Mouse (Mus musculus) left cerebral cortex, postnatal 25 days (tissue): Measurements from ENCODE around the gene Arhgef16. TPM values are rescaled to one million over a fixed set of nuclear protein-coding genes. Genes with fewer than 3 reads are reported as not detected.

ENCODE experiments used
- DNase-seq, 2 experiments: peaks; one replicate each; pipeline ENCODE4 v3.0.0; 2022; ENCODE audit warnings: low spot score in 2 of 2, mixed read lengths in 1 of 2
- intact Hi-C: fragments of 180-260 bp; cut with DNase I; formaldehyde crosslinking; loops from one replicate; pipeline ENCODE4 v1.15.1; 2025
- total RNA-seq, 2 experiments: library from RNA; stranded (reverse); gene quantifications; 2 replicates each; pipeline ENCODE4 v1.2.3; 2021

Arhgef16 gene
- total RNA-seq, 2 experiments from 2014 or later: 0.64 to 0.85 TPM

- intact Hi-C loops: no loop called here
- DNase-seq: no peak
Measured at GRCm38 (mm10) chr4:154239199-154239598, 62.3 kb downstream of the Arhgef16 start.

- no peak for DNase-seq
- intact Hi-C loops: no loop called here
Measured at GRCm38 (mm10) chr4:154237306-154237705, 64.2 kb downstream of the Arhgef16 start.

GRCm38 (mm10) chr4:154236893-154237292 is 64.6 kb downstream of the Arhgef16 start:
- no peak for DNase-seq
- intact Hi-C loops: no loop called here

GRCm38 (mm10) chr4:154236001-154236400 is 65.5 kb downstream of the Arhgef16 start:
- intact Hi-C loops: no loop called here
- no peak for DNase-seq

- DNase-seq: no peak
- intact Hi-C loops: no loop called here
Measured at GRCm38 (mm10) chr4:154232295-154232694, 69.2 kb downstream of the Arhgef16 start.

- no peak for DNase-seq
- intact Hi-C loops: no loop called here
Measured at GRCm38 (mm10) chr4:154231380-154231779, 70.1 kb downstream of the Arhgef16 start.

GRCm38 (mm10) chr4:154229569-154229968 is 71.9 kb downstream of the Arhgef16 start:
- DNase-seq: no peak

More at GRCm38 (mm10) chr4:154229569-154229968, 71.9 kb downstream of the Arhgef16 start:
- intact Hi-C loops: no loop called here

Other genes starting within 250 kb of the Arhgef16 start
- gene Trp73, start 161.5 kb downstream of the Arhgef16 start, total RNA-seq: under 1 TPM; 0.30 to 0.50 TPM
- gene Wrap73, start 159.3 kb downstream of the Arhgef16 start, total RNA-seq: 10 to 100 TPM; 30.7 to 34.8 TPM
- gene Tprgl, start 141.0 kb downstream of the Arhgef16 start, total RNA-seq: 100 to 1,000 TPM; 151 to 153 TPM
- 1 to 10 TPM; 3.6 to 5.8 TPM for gene Megf6, start 130.9 kb downstream of the Arhgef16 start, total RNA-seq
- not detected for gene B230104I21Rik, start 34.5 kb upstream of the Arhgef16 start, total RNA-seq